ENCODE assay signal across 1 mouse cellular context in the genomic region with DNA sequence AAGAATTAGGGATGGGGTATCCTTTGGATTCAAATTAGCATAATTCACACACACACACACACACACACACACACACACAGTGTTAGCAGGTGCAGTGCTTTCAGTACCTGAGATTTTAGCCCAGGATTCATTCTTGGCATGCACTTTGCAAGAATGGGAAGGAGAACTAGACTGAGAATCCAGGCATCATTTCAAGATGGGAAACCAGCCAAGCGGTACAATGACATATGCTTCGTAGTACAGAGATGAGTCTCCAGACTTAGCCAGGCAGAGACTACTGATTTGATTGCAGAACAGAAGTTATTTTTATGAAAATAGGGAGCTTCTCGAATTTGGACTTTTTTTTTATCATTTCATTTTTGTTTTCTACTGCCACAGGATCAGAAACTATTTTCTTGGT.
TF ChIP-seq lines count a peak whose summit lies in the region.

No protein-coding gene starts in this region.

TF ChIP-seq in CH12.LX, 34 proteins besides CTCF, POLR2A, EP300 and RAD21 (continued from another document):
- no peak for TF ChIP-seq HCFC1 (IDR thresholded peaks at IDR 0.05; ENCODE audit: low read depth, low read length)
